Mouse (Mus musculus) brain, embryonic 14.5 days (tissue): ENCODE data around the gene Carns1.

Source experiments
- CTCF ChIP-seq: fragments of 200-500 bp; IDR thresholded peaks from 2 replicates; pipeline ENCODE4 v1.5.1; 2012; ENCODE audit warnings: inconsistent platforms, mild to moderate bottlenecking, moderate library complexity, borderline replicate concordance; ENCODE audit not compliant: insufficient read depth, insufficient read length; ENCODE audit errors: extremely low read depth
- POLR2A ChIP-seq: fragments of 200-500 bp; IDR thresholded peaks from 2 replicates; pipeline ENCODE4 v1.6.1; 2012; ENCODE audit warnings: mild to moderate bottlenecking, inconsistent platforms, borderline replicate concordance; ENCODE audit not compliant: poor library complexity, insufficient read depth, insufficient read length, severe bottlenecking; ENCODE audit errors: extremely low read depth

- TF ChIP-seq CTCF (no peak), POLR2A (no peak)
Observed at GRCm38 (mm10) chr19:4149764-4150461, 25.4 kb downstream of the Carns1 start.
